Mouse (Mus musculus) layer of hippocampus, adult 18-20 months (tissue): ENCODE results near the gene Mpdz. TPM values are rescaled to one million over a fixed set of nuclear protein-coding genes. Genes with fewer than 3 reads are reported as not detected.
A peak's percentile ranks its signal among the peaks of the same experiment; 100 is the strongest.

Experiments used
- DNase-seq, 2 experiments: peaks; one replicate each; pipeline ENCODE4 v3.0.0; 2022; ENCODE audit warnings: low spot score in 2 of 2
- long read RNA-seq: library from polyadenylated mRNA; stranded (forward); transcript quantifications from one replicate; pipeline ENCODE4 v2.0.0, GENCODE M21; 2021
- total RNA-seq, 2 experiments: library from RNA; stranded (reverse); gene quantifications; 2 replicates each; pipeline ENCODE4 v1.2.3; 2021

Gene Mpdz
- total RNA-seq: 10 to 100 TPM; 74.9 to 77.3 TPM
- long read RNA-seq, full-length matches to known transcripts: 12 of 37 reads
- long read RNA-seq, partial matches to known transcripts: 14 of 37 reads
- long read RNA-seq, other reads (novel, unspliced or antisense): 11 of 37 reads

GRCm38 (mm10) chr4:81442078-81442981 lies at the start of gene Mpdz:
Mpdz (minus strand) TSS chr4:81442815.
- peak; percentile 53 to 64 for DNase-seq

DNA sequence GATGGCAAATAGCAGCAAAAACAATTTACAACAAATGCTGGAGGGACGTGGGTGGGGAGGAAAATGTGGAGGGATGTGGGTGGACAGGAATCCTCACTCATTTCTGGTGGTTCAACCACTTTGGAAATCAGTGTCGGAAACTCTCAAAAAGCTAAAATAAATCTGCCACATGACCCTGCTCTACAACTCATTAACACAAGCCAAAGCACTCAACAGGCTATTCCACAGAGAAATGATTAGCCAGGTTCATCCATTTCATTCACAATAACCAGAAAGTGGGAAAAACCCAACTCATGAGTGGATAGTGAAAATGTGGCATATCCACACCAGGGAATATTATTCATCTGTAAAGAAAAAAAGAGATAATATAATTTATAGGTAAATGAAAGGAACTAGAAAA lies 47.9 kb upstream of the Mpdz start:
- no peak for DNase-seq

GRCm38 (mm10) chr4:81484603-81485002 lies 42.0 kb upstream of the Mpdz start:
- no peak for DNase-seq

DNA sequence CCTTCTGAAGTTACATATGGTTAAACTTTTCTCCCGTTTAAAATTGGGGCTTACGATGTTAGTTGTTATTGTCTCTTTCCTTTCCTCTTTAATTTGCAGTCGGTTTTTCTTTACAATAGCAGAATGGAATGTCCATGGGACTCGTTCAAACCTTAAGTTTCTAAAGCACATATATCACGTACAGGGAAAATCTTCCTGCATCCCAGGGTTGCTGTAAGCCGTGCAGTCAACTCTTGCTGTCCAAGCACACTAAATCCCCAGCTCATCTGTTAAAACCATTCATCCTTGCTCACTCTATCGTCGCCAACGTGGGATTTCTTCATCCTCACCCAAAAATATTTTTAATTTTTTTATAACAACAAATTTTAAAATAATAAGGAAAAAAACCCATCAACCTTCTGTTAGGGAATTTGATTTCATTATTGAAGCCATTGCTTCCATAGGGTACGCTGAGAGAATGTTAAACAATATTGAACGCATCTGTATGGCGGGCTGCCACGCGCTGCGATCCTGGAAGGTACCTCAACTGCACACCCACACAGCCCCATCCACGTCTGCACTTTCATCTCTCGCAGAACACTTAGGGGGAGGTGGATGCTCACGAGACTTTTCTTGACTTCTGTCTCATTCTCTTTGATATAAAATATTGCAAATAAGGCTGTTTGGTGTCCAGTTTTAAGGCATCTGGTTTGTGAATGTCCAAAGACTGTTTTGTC lies 41.4 kb upstream of the Mpdz start:
- DNase-seq: no peak

DNA sequence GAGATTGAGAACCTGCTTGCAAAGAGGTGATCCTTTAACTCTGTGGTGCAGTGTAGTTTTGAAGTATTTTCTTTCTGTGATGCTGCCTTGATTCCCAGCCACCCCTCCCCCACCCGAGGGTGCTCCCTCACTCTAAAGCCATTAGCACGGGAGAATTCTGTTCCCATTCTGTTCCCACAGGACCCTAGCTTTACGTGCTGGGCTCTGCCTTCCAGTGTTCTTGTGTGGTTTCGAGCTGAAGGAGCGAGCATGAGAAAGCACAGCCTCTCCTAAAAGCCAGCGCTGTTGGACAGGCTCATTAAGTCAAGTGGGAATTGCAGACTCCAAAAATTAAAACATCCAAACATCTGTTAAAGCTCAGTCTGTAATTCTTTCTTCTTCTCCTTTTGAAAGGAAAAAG lies 40.5 kb upstream of the Mpdz start:
- DNase-seq: no peak

DNA sequence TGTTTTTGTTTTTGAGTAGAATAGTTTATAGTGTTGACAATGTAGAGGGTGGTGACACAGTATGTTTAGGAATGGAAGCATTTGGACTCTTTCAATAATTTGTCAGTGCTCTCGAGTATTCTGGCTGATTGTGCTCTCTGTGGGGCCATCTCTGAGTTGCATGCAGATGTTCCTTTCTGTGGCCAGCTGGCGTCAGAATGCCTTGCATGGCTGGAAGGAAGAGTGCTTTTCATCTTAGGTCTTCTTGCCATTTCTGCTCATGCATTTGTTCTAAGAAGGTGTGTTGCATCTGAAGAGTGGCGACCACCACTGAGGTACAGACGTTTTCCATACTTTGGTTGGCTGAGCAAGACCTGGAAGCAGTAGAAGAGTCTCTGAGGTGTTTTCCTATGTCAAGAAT lies 24.2 kb upstream of the Mpdz start:
- DNase-seq: no peak

DNA sequence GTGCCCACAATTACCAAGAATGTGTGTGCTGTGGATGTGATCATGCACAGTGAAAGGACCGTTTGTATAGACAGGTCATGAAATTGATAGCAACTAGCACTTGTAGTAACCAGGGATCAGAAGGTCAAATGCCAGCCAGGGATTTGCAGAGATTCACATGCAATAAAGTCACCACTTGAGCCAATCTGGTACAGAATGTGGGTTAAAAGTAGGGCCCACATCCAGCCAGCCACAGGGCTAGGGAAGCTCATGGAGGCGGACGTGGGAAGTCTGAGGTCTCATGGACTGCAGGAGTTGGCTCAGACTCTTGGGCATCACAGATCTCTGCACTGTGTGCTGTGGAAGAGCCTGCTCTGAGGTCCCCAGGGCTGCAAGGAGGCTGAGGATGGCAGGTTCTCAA lies 22.6 kb upstream of the Mpdz start:
- DNase-seq: no peak

GRCm38 (mm10) chr4:81462253-81462652 lies 19.6 kb upstream of the Mpdz start:
- DNase-seq: no peak

GRCm38 (mm10) chr4:81458921-81459320 lies 16.3 kb upstream of the Mpdz start:
- no peak for DNase-seq

DNA sequence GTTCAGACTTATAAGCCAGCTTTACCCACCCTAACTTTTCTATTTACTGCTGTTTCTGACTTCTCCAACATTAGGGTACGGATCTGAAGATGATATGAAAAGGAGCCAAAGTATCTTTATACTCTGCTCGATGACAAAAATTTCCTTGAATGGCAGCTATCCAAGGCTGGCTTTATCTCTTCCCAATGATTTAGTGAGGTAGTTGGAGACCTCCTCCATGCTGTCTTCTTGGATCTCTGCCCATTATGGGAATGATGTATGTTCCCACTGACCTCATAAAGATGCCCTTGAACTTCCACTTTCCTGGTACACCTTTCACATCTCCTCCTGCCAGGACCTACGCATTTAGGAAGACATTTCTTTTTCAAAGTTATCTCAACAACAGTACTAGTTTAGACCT lies 11.2 kb upstream of the Mpdz start:
- DNase-seq: no peak

DNA sequence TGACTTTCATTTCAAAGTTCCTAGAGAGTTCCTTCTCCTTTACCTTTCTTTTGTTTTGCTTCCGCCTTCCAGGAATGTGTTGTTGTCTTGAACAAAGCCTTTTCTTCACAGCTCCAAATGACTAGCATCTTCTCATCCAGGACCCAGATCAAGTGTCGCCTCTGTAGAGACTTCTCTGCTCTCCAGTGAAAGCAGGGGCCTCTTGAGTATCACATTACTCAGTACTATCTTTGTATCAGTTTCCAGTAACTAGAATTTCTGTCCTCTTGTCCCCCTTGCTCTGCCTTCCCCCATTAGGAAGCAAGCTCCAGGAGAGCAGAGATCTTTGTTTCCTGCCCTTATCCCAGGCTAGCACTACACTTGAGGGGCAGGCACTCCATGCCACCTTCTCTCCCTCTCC lies 9.6 kb upstream of the Mpdz start:
- no peak for DNase-seq

DNA sequence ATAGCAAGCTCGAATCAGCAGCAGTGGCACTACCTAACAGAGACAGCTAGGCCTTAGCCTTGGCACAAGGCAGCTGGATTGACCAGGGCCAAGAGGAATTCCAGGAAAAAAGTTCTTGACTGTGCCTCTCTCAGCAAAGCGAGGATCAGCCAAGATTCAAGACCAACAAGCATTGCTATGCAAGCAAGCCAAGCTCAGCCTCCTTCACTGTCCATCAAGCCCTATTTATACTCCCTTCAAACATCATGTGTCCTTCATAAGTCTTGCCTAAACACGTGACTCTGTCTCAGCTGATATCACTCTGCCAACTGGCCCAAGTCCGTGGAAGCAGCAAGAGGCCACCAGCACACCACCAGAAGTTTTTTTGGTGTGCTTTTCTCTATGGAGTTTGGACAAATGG lies 6.8 kb upstream of the Mpdz start:
- DNase-seq: no peak

DNA sequence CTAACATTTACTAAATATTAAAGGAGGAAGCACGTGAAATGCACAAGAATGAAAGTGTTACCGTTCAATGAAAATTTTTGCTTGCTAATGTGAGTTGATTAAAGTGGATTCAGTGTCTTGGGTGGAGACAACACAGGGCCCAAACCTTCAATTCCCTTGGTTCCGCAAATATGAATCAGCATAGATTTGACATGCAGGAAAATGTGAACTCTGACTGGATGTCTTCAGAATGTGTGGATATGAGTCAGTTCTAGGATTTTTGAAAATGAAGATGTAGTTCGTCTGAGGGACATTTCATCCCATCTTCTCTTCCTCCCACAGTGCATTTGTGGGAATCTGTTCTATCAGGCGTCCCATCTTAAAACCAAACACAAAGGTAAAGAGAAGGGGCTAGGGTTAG lies 951 bp upstream of the Mpdz start:
- no peak for DNase-seq

- peak in 1 of 2 experiments; percentile 28 for DNase-seq
These were observed 8.7 kb downstream of the Mpdz start for GRCm38 (mm10) chr4:81433961-81434360.

DNA sequence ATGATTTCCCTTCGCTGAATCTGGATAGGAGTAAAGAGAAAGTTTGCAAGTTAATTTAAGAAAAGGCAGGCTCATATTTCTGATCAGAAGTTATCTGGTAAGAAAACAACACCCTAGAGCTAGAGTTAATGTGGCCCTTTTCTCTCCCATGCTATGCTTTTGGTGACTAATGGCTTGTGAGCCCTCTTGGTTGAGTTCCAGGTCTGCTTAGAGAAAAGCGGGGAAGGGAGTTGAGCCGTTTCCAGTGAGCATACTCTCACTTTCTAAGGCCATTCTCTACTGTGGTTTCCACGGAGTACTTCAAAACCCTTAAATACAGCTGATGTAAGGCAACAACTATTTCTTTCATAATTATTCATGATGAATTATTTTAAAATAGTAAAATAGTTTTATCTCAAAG lies 11.8 kb downstream of the Mpdz start:
- DNase-seq: no peak

GRCm38 (mm10) chr4:81430105-81430504 lies 12.5 kb downstream of the Mpdz start:
- no peak for DNase-seq

DNA sequence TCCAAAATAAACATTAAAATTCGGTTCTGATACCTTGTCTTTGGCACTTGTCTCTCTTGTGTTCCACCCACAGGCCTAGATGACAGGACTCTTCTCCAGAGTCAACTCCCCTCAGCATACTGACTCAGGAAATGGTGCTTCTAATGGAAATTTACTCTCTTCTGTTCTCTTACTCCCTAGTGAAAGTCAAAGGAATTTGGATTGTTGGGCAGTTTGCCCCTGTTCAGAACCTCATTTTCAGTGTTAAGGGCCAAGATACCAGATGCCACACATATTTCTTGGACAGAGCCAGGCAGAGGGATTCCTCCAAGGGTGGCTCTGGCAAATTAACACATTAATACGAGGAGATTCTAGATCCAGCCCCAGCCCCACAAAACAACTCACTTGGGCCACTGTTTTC lies 12.9 kb downstream of the Mpdz start:
- DNase-seq: no peak

- DNase-seq: no peak
These were observed 19.1 kb downstream of the Mpdz start for GRCm38 (mm10) chr4:81423556-81423955.

DNA sequence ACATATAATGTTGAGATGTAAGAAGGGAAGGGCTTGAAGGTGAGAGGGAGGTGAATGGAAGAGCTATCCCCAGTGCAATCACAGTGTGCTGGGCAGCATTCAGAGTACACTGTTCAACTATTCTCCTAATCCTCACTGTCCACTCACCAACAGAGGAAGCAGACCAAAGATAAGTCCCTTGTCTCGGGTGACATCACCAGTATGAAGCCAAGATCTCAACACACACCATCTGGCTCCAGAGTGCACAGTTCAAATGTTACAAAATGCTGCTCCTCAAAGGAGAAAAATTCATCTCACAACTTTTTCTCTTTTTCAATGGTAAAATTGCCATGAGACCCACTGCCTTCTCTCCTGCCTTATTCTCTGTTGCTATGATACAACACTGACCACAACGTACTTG lies 21.0 kb downstream of the Mpdz start:
- no peak for DNase-seq

- DNase-seq: no peak
These were observed 27.1 kb downstream of the Mpdz start for GRCm38 (mm10) chr4:81415324-81416026.

DNA sequence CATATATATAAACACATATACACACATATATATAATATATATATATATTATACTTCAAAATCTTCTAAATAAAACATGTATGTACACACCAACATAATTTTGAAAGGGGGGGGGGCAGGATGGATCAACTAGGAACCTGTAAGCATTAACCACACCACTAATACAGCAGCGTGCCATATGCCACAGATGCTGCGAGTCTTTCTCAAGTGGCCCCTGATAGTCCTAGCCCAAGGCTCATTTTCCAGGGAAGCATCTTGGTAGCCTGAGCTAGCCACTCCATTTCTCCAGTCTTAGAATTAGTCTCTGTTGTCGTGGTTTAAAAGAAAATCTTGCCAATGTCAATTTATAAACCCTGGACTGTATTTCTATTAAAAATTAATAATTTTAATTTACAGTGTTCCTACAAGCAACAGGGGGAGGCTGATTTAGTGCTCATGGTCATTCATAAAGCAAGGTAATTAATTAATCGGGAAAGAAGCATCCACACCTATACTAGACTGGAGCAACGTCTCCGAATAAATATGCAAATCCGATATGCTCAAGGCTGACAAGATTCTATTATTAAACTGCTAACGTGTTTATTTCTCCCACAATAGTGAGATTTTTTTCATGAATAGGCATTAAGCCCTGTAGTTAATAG lies 27.8 kb downstream of the Mpdz start:
- no peak for DNase-seq
